Mouse (Mus musculus) kidney, adult 2 months (tissue): ENCODE measurements at regions not wholly inside any gene's neighbourhood (a gene's known extent, or its start where the extent isn't known, plus 50 kb on each side); places are given as distances from the start of the nearest gene placed in this dataset.

Experiments used
- CTCF ChIP-seq: fragments of 200-500 bp; conservative IDR thresholded peaks from 2 replicates; pipeline ENCODE4 v1.5.1; 2011; ENCODE audit warnings: low read depth, mild to moderate bottlenecking, control low read depth, low read length, moderate library complexity, mixed read lengths; ENCODE audit not compliant: insufficient read depth, insufficient read length
- POLR2A ChIP-seq: fragments of 200-500 bp; IDR thresholded peaks from one replicate; pipeline ENCODE4 v1.6.1; 2011; ENCODE audit warnings: low read depth, low read length, control low read depth

DNA sequence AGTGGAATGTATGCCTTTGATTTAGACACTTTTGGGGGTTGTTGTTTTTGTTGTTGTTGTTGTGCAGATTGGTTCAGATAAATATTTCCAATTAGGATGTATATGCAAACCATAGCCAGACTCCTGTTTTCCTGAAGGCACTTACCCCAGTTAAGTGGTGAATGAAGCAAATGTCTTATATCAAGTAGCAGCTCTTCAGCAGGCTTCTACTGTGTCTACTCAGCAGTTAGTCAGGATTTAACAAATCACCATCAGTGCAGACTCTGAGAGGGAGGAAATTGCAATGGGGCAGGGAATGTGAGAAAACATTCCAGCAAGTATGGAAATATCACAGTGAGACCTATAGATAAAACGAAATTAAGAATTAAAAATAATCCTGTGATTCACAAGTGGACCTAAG lies 282.7 kb downstream of the Fam84a start:
- TF ChIP-seq POLR2A: no peak
- TF ChIP-seq CTCF: no peak
